Mouse (Mus musculus) ovary, postnatal 14 days (tissue): ENCODE measurements around the gene Lce3d.

Experiments
- DNase-seq: peaks from one replicate; pipeline ENCODE4 v3.0.0; 2022; ENCODE audit warnings: low spot score

Lce3d gene

DNA sequence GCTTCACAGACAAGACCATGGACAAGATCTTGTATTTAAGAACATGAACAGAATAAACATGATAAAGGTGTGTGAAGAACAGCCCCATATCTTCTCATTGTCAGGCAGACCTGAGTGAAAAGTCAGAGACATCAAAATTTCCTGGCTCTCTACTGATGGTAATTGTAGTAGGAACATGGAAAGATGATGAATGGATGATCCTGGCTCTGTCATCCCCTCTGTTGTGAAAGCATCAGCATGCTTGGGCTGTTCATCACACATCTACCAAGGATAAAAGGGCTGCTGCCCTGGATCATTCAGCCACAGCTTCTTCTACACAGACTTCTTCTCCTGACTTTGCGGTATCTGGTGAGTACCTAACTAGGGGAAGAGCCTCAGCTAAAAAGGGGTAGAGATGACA lies at the start of gene Lce3d:
Gene Lce3d, plus strand, starts transcription at position 301 of the 400 bp plus-strand sequence.
- DNase-seq = no peak

GRCm38 (mm10) chr3:92907571-92907970 lies 49.6 kb upstream of the Lce3d start:
- DNase-seq = peak; percentile 17

DNA sequence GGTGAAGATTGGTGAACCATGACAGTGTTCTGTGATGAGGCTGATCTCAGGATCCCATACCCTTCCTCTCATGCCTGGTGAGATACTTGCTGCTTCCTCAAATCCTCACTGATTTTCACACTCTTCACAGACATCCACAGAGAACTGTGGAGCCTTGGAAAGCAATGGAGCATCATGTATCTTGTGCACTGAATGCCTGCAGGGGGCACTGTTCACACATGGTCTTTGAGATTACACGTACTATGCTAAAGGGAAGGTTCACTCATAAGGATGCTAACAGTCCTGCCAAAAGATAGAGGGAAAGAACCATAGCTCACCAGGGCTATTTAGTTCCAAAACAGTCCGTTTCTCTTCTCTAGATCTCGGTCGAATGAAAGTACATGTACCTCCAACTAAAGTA lies 36.8 kb upstream of the Lce3d start:
- peak; percentile 6 for DNase-seq

DNA sequence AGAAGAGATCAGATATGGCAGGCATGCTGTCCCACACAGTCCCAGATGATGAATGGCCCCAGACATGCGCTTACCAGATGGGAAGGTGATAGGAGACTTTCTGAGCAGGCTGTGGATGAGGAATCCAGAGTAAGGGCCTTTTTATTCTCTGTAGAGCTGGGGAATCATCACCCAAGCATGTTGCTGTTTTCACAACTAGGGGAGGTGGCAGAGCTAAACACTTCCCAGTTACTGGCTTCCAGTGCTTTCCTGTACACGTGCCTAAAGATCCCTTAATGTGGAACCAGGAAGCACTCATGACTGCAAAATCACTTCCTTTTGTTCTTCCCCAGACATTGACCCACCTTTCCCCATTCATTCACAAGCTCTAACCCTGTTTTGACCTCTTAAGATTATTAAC lies 31.1 kb upstream of the Lce3d start, which contains the start of gene Lce3a:
Gene Lce3a, minus strand, starts transcription at position 101 of the 400 bp plus-strand sequence.
- no peak for DNase-seq

GRCm38 (mm10) chr3:92932679-92933078 lies 24.5 kb upstream of the Lce3d start, which contains the start of gene Lce3b:
Gene Lce3b, plus strand, starts transcription at chr3:92932979.
- DNase-seq = no peak

DNA sequence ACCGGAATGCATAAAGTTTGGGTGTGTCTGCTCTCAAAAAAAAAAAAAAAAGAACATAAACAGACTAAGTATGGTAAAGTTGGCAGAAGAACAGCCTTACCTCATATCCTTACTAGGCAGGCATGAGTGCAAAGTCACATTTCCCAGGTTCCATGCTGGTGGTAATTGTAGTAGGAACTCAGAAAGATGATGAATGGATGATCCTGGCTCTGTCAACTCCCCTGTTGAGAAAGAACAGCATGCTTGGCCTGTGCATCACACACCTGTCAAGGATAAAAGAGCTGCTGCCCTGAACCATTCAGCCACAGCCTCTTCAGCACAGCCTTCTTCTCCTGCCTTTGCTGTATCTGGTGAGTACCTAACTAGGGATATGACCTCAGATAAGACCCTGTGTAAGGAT lies 13.0 kb upstream of the Lce3d start, which contains the start of gene Lce3c:
Gene Lce3c, plus strand, starts transcription at position 301 of the 400 bp plus-strand sequence.
- no peak for DNase-seq

DNA sequence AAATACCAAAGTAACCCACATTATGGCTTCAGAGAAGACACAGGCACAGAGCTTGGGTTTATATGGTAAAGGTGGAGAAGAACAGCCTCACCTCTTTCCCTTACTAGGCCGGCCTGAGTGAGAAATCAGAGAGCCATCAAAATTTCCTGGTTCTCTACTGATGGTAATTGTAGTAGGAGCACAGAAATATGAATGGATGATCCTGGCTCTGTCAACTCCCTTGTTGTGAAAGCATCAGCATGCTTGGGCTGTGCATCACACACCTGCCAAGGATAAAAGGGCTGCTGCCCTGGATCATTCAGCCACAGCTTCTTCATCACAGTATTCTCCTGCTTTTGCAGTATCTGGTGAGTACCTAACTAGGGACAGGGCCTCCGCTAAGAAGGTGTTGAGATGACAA lies 9.6 kb downstream of the Lce3d start, which contains the start of gene Lce3e:
Gene Lce3e, plus strand, starts transcription at position 301 of the 400 bp plus-strand sequence.
- DNase-seq = no peak

DNA sequence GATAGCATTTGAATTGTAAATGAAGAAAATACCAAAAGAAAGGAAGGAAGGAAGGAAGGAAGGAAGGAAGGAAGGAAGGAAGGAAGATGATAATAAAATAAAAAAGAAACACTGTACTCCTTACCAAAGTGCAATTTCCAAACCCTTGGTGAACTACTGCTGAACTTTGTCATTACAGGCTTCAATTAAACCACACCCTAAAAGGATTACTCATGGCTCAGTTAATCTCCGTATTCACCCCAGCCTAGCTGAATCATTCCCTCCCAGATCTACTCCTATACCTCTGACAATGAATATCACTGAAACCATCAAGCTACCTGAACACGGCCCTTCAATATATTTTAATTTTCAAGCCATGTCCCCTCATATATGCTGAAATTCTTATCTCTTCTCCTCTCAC lies 21.3 kb downstream of the Lce3d start:
- DNase-seq = no peak

DNA sequence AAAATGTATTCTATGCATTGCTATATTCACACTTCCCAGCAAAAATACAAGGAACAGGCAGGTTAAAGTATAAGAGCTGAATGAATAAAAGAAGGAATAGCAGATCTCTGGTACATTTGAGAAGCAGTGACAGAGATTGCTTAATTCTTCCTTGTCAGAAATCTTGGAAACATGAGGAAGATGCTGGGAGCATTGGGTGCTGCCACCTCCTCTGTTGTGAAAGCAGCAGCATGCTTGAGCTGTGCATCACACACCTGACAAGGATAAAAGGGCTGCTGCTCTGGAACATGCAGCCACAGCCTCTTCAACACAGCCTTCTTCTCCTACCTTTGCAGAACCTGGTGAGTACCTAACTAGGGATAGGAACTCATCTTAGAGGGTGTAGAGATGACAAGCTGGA lies 34.7 kb downstream of the Lce3d start, which contains the start of gene Lce3f:
Gene Lce3f, plus strand, starts transcription at position 301 of the 400 bp plus-strand sequence.
- DNase-seq = no peak

DNA sequence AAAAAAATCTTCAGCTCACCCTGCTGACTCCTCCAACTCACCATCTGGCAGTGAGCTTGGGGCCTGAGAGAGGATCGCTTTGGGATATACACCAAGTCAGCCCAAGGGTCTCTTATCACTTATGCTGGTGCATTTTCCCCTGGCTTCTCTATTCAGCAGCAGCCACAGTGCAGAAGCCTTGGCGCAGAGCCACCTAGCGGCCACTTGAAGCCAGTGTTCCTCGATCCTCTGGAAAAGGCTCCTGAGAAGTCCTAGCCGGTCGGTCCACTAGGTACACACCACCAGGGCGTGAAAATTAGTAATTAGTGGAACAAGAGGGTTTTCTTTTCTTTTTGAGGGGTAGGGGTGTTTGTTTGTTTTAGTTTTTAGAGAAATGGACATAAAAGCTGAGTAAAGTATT lies 41.5 kb downstream of the Lce3d start:
- peak; percentile 57 for DNase-seq

DNA sequence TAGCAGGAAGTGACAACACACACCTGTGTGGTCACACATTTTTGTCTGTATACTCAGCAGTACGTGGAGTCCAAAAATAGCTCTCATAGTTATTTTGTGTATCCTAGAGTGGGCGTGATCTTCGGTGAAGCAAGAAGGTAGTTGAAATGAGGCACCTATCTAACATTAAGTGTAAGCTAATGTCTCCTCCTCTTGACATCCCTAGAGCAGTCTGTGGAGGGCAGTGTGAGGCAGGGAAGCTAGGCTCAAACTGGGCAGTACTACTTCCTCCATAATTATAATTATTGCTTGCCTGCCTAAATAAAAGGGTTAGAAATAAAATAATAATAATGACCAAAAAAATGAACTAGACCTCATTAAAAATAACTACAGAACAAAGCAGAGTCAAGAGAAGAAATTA lies 43.4 kb downstream of the Lce3d start:
- no peak for DNase-seq

- DNase-seq = no peak
Measured at GRCm38 (mm10) chr3:93002843-93003242, 45.7 kb downstream of the Lce3d start.
